Mouse (Mus musculus) ovary, postnatal 14 days (tissue): ENCODE results near the gene Tmem274.
"Not testable (repeated sequence)": the region's sequence is repeated elsewhere in the genome, so short reads cannot be mapped to it uniquely, and the experiment has no call there.

Experiments
- DNase-seq: peaks from one replicate; pipeline ENCODE4 v3.0.0; 2022; ENCODE audit warnings: low spot score

Gene Tmem274

DNA sequence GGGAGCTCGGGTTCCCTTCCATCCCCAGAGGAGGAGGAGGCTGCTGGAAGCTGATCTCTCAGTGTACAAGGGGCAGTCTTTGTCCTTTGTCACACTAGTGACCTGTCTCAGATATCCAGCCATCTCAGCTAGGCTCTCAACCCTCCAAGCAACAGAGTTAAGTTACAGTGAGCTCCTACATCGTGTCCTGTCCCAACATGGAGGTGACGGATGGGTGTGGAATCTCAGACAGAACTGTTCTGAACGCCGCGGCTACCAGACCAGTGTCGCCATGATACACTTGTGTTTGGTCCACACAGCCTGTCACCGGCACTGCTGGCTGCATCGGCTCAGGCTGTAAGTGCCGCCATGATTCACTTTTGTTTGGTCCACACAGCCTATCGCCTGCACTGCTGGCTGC, at the start of gene Tmem274:
Gene Tmem274 (plus strand): TSS at position 301 of the 400 bp plus-strand sequence.
- DNase-seq = no peak

DNA sequence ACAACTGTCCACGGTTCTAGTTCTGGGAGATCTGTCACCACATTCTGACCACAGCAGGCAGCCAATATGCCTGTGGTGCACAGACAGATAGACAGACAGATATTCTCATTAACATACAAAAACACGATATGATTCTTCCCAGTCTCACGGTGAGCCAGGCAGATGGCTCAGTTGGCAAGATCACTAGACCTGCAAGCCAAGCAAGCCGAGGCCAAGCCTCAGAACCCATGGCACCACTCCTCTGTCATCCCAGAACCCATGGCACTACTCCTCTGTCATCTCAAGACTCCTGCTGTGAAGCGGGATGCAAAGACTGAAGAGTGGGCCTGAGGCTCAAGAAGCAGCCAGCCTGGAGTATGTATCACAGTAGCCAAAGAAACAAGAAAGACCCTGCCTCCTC, 47.6 kb upstream of the Tmem274 start:
- DNase-seq = no peak

DNA sequence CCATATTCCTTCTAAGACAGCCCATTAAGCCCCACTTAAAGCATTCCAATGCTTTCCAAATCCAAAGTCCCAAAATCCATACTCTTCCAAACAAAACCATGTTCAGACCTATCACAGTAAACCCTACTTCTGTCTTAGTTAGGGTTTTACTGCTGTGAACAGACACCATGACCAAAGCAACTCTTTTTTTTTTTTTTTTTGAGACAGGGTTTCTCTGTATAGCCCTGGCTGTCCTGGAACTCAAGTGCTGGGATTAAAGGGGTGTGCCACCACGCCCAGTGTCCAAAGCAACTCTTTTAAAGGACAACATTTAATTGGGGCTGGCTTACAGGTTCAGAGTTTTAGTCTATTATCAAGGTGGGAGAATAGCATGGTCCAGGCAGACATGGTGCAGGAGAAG, 45.3 kb upstream of the Tmem274 start:
- DNase-seq = not testable (repeated sequence)

DNA sequence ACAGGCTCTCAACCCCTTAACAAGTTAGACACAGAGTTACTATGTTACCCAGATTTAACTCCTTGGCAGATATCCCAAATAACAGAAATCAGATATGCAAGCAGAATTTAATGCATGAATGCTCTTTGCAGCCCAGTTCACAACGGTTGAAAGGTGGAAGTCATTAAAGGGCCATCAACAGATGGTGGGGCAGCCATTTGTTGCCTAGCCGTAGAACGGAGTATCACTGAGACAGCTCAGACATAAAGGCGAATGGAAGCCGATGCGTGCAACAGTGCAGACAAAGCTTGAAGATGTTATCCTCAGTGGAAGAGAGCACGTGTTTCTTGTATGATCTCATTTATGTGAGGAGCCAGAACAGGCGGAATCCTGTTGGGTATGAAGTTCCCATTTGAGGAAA, 36.6 kb upstream of the Tmem274 start:
- DNase-seq = no peak

DNA sequence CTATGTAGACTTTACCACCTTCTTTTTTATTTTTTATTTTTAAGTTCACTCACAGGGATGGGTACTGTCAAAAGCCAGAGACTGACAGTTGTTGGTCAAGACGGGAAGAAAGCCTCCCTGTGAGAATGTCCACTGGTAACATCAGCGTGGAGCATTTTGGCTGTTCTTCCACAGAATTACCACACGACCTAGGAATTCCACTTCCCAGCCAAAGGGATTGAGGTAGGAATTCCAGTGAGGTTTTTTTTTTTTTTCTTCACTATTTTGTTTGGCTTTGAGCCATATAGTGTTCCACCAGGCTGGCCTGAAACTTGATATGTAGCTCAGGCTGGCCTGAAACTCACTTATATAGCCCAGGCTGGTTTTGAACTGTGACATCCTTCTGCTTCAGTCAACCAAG, 34.7 kb upstream of the Tmem274 start:
- DNase-seq = no peak

DNA sequence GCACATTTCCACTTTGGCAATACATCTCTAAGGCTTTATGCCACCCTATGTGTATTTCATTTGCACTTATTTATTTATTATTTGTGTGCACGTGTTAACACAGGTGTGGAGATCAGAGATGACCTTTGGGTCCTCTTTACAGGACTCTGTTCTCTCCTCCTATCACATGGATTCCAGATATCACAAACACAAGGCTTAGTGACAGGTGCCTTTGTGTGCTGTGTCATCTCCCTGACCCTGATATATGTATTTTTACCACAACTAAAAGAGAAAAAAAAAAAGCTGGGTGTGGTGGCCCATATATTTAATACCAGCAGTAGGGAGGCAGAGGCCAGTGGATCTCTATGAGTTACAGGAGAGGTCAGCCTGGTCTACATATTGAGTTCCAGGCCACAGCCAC, 32.7 kb upstream of the Tmem274 start:
- DNase-seq = no peak

DNA sequence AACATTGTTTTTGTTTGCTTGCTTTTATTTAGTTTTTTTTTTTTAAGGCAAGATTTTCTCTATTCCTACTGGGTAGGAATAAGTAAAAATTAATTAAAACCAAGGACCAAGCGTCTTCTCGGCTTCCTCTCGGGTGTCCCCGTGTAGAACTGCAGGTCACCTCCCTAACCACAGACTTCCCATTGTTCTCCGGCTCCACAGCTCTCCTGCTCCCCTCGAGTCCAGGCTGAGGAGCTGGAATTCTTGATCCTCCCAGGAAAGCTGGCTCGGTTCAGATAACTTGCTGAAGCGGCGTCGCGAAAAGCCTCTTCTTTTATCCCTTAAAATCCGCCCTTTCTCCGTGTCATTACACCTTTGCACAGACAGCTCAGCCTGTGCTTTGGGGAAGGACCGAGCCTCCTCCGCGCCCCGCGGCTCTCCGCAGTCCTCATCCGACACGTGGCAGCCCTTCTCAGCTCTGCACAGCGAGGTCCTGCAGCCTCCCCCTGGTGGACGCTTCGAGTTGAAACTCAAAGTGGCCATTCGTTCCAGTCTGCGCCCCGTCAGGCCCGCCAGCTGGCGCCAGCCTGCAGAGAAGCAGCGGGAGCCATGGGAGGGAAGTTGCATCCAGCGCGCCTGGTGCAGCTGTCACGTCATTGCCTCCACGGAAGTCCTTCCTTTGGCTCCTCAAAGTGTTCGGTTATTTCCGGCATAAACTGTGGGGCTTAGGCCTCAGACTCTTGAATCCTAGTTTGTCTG, 32.0 kb upstream of the Tmem274 start:
- peak; percentile 86 for DNase-seq

DNA sequence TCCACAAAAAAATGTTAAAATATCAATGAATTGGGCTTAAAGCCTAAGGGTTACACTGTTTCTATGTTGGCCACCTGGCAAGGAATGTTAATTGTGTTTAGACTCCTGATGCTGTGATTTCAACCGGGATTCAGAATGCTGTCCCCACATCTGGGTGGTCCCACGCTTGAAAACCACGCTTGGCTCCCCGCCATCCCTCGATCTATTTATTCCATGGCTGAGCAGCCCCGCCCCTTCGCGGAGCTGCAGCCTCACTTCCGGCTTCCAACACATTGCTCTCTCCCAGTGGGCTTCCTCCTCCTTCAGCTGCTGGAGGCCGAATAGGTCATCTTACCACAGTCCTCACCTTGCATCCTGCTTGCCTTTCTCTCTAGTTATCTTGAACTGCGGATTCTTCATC, 31.3 kb upstream of the Tmem274 start:
- DNase-seq = peak; percentile 33

DNA sequence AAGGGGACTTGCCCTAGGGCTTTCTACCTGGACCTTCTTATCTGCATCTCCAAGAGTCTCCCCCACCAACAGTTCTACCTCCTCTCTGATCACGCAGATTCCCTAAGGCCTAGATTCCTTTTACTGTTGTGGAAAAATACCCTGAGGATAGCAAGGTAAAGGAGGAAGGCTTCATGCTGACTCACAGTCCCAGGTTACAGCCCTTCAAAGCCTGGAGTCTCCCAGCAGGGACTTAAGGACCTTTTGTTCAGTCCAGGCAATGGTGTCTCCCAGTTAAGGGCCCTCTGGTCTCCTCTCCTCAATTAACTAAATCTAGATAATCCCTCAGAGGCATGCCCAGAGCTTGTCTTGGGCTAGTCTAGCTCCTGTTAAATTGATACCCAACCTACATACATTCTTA, 30.9 kb upstream of the Tmem274 start:
- no peak for DNase-seq

DNA sequence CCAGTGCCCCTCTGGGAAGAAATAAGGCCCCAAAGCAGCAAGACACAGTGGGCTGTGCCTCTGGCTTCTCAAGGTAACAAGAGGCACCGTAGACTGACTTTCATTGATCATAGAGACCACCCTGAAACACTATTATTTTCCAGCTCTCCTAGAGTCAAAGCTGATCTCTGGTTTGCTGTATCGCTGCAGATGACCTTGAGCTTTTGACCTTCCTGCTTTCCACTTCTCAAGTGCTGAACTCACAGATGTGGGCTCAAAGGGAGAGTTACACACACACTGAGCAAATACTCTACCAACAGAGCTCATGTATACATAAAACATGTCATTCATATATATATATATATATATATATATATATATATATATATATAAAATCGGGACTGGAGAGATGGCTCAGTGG, 26.5 kb upstream of the Tmem274 start:
- DNase-seq = no peak

DNA sequence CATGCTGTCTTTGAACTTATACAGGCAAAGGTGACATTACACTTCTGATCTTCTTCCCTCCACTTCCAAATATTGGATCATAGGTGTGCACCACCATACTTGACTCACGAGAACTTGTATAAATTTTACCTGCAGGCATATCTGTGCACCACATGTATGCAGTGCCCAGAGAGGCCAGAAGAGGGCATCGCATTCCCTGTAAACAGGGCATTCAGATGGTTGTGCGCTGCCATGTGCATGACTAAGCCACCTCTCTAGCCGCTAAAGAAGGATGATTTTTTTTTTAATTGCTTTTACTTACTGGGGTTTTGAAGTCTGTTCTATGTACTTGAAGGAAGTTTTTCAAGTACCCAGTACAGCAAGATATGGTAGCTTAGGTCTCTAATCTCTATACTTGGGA, 23.5 kb upstream of the Tmem274 start:
- DNase-seq = peak; percentile 19

DNA sequence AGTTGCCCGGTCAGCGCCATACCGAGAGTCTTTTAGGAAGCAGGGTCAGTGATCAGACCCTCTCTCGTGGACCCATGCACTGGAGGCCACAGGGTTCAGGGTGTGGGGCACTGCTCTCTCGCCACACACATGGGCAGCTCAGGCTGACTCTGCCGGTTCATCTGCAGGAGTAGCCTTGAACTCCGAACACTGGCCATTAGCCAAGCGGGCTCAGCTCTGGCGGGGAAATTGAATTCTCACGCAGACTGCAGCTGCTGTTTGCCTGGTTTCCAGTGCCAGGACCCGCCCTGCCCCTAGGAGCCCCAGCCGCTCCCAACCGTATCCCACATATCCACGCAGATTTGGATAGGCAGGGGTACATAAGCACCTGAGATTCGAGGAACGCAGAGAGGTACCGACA, 22.9 kb upstream of the Tmem274 start:
- no peak for DNase-seq

DNA sequence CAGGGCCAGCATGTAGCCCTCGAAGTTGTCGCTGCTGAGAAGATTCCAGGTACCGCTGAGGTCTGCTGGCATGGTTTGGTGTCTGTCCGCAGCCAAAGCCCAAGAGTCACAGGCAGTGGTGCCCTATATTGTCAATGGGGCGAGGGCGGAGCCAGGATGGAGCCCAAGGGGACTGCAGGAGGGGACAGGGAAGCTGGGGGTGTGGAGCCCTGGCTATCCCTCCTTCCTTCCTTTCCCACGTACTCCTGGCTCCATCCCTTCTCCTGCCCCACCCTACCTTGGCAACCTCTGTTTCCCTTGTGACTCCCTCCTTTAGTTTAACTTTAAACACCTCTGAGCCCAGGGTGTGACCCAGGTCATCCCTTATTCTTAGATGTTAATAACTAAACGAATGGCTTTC, 22.3 kb upstream of the Tmem274 start, which contains the start of gene Rbp7:
Gene Rbp7 (minus strand): TSS at position 100 of the 400 bp plus-strand sequence.
- no peak for DNase-seq

DNA sequence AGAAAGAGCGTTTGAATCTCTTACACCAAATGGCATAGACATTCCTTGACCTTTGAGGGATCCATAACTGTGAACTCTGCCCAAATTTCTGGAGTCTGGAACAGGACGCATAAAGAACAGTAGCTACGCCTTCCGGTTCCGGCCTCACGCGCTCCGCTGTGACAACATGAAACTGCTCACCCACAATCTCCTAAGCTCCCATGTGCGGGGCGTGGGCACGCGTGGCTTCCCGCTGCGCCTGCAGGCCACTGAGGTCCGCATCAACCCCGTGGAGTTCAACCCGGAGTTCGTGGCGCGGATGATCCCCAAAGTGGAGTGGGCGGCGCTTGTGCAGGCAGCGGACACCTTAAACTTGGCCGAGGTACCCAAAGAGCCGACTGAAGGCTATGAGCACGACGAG, 20.0 kb upstream of the Tmem274 start:
- DNase-seq = not testable (repeated sequence)

DNA sequence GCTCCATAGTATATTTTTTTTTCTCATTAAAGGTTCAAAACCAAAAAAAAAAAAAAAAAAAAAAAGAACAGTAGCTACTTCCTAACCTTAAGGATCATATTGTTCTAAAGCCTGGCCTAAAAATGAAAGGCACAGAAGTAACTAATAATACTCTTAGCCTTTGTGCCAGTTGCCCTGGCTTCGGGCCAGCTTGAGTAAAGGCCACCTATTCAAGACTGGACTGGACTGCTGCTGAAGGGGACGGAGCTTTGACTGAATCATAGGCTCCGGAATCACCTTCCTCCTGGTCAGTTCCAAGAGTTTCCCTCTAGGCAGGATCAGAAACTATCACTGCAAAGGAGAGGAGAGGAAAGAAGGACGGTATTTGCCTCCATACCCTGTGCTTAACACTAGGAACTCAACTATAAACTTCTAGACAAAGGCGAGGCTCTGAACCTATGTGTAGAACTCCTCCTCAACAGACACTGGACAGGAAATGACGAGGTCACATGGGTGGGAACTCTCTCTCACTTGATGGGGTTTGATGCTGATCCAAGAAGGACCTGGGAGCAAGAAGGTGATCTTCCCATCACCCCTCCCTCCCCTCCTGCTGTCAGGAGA, 19.2 kb upstream of the Tmem274 start:
- DNase-seq = no peak

DNA sequence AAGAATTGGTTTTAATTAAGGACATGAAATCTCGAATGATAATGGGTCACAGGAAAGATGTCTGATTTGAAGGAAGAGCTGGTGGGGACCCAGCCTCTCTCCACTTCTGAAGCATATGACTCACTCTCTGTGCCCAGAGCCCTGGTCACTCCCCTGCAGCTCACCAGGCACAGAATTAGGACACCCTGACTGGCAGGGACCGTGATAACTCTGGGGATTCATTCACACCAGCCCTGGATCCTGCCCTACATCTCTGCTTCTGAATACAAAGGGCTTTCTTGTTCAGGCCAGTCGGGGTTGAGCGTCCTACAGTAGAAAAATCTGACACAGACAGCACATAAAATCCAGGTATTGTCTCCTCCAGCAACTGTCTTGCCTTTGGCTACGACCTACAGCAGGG, 18.7 kb upstream of the Tmem274 start:
- DNase-seq = no peak

DNA sequence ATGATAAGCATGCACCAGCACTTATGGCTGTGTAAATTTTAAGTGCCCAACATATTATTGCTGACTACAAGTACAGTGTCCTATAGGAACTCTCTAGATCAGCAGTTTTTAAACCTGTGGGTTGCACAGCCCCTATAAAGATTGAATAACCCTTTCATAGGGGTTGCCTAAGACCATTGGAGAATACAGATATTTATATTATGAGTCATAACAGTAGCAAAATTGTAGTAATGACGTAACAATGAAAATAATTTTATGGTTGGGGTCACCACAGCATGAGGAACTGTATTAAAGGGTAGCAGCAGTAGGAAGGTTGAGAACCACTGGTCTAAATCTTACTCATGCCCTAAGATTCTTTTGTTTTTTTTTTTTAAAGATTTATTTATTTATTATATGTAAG, 17.8 kb upstream of the Tmem274 start:
- no peak for DNase-seq

DNA sequence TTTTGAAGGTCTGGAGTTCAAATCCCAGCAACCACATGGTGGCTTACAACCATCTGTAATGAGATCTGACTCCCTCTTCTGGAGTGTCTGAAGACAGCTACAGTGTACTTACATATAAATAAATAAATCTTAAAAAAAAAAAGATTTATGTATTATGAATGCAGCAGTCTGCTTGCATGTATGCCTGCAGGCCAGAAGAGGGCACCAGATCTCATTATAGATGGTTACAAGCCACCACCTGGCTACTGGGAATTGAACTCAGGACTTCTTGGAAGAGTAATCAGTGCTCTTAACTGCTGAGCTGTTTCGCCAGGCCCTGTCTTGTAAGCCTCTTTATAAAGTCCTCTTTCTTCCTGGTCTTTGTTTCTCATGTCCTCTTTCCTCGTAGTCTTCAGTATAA, 16.7 kb upstream of the Tmem274 start:
- DNase-seq = not testable (repeated sequence)

DNA sequence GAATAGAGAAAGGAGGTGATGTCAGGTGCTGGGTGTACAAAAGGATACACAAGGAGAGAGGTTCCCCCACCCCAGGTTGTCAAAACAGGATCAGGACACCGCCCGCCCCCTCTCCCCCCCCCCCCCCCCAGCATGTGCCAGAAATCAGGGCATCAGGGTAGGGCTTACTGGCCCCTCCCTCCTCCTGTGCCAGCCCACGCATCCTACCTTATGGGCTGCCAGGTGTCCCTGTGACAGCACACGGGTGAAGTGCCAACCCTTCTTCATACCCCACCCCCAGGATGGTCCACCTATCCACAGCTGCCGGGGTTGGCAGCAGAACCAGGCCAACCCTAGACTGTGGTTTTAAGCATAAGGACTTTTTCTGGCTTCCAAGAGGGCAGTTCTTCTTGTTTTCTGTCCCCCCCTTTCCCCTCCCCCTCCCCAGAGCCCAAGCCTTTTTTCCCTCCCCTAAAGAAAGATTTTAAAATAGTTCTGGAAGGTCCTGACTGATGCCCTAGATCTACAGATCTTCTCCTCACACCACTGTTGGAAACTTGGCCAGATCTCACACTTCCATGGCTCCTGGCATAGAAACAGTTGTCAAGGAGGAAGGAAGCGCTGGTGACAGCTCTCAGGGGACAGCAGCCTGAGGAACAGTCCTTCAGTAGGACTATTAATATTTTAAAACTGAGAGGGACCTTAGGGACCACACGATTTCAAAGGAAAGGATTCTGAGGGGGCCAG, 15.4 kb upstream of the Tmem274 start:
- no peak for DNase-seq

DNA sequence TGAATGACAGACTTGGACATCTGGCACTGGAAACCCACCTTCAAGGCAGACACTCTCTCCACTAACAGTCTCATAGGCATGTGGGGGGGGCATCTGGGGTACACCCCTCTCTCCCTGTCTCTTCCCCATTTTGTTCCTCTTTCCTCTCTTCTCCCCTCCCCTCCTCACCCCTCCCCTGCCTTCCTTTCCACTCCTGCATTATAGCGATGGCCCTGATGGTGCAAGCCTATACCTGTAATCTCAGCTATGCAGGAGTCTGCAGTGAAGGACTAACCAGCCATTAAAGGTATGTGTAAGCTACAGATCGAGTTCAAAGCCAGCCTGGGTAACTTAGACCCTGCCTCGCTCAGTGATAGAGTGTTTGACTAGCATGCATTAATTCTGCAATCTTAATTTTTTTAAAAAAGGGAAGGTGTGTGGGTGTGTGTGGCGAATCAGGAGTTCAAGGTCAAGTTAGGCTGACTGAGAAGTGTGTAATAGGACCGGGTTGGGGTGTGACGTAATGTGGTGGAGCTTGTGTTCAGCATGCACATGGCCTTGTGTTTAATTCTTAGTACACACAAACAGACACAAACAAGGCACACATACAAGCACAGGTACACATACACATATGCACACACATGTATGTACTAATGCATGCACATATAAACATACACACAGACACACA, 14.7 kb upstream of the Tmem274 start:
- DNase-seq = no peak

DNA sequence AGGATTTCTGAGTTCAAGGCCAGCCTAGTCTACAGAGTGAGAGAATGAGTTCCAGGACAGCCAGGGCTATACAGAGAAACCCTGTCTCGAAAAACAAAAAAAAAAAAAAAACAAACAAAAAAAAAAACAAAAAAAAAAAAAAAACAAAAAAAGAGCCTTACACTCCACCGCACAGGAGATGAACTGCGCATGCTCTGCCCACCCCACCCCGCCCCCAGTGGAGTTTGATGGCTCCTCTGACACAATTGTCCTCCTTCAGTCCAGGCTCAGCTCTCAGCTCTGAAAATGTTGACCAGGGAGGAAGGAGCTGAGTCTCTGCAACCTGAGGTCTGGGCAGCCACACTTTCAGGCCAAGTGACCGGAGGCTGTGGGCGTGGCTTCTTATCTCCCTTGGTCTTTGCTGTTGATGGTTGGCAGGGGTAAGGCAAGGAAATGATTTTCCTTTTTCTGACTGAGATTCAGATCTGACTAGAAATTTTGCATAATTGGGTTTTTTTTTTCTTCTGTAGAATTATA, 13.7 kb upstream of the Tmem274 start:
- no peak for DNase-seq

DNA sequence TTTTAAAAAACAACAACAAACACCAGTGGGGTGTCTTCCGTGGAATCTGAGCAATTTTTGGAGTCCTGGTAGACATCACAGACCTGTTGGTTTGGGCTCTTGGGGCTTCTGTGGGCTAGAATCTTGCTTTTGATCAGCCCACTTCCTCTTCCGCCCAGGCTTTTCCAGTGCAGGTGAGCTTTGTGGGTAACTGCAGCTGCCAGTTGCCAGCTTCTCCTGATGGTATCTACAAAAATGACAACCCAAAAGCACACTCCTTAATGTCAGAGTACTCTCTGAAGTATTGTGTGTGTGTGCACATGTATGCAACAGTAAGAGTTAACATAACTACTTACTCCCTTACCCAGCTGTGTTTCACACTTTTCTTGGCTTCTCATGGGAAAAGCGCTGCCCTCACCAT, 7.6 kb upstream of the Tmem274 start:
- DNase-seq = no peak

DNA sequence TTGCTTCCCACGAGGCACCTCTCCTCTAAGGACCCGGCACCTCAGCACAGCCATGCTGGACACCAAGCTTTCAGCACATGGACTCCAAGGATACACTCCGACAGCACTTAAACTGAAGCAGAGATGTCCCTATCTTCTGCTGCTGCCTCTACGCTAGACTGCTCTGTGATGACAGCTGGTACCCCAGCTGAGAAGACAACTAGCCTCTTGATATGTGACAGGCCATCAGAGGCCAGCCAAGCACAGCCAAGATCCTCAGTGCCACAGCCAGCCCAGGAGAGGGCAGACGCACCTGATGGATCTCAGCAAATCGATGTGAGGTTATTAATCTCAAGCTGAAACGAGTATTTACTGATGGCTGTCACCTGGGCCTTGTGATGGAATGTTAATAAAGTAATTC, 2.1 kb upstream of the Tmem274 start:
- DNase-seq = no peak
